Mouse (Mus musculus) right cerebral cortex, adult 2 months (tissue): ENCODE results near the gene Actl7a.
A peak's percentile ranks its signal among the peaks of the same experiment; 100 is the strongest.

ENCODE experiments used
- DNase-seq, 2 experiments: peaks; one replicate each; pipeline ENCODE4 v3.0.0; 2021 to 2022; ENCODE audit warnings: low spot score in 2 of 2

Gene Actl7a

DNA sequence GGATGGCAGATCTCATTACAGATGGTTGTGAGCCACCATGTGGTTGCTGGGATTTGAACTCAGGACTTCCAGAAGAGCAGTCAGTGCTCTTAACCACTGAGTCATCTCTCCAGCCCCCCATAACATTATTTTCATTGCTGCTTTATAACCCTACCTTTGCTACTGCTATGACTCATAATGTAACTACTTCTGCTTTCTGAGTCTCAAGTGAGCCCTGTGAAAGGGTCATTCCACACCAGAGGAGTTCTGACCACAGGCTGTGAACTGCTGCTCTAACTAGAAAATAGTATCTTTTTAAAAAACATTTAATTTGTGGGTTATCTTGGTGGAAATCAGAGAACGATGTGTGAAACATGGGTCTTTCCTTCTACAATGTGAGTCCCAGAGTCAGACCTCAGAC lies 14.5 kb downstream of the Actl7a start:
- DNase-seq: no peak

DNA sequence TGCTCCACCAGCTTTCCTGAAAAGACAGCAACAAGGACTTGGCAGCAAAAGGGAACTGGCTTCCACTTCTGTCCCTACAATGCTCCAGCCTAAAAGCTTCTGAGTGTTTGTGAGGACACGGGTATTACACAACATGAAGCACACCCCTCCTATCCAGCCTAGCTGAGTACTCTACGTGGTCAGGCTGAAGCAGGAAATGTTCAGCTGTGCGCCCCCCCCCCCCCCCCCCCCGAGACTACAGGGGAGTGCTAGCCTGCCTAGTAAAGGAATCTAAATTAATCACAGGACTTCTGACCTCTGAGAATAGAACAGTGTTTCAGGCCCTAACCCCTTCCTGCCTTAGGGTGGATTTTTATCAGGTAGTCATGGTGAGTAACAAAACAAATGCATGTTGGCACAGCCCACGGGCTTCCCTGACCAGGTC lies 24.7 kb downstream of the Actl7a start:
- DNase-seq: no peak

DNA sequence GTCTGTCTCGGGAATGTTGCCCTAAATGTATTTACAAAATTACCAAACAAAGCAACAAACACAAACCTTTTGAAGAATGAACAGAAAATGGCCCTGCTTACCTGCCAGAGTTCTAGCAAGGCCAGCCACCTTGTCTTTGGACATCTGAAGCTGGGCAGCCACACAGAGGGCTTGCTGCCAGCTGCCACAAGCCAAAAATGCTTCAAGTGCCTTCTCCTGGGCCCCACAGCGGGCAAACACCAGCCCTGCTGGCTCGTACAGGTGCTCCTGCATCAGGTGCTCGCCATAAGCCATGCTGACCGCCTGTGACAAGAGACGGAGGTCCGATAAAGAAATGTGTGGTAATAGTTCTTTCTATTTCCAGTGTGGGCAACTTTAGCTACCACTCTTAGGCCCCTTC lies 25.7 kb downstream of the Actl7a start:
- no peak for DNase-seq

DNA sequence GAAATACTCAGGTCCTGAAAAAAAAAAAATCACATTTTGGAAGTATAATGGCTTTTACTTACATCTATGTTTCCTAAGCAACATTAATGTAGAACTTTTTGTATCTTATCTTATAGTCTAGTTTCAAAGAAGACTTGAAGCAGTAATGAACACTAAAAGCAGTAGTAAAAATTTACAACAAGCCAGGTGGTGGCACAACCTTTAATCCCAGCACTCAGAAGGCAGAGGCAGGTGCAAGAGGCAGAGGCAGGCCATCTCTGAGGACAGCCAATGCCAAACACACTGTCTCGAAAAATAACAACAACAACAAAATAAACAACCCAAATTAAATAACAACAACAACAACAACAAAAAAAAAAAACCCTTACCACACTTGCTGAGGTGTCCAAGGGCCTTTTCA lies 27.9 kb downstream of the Actl7a start:
- no peak for DNase-seq

DNA sequence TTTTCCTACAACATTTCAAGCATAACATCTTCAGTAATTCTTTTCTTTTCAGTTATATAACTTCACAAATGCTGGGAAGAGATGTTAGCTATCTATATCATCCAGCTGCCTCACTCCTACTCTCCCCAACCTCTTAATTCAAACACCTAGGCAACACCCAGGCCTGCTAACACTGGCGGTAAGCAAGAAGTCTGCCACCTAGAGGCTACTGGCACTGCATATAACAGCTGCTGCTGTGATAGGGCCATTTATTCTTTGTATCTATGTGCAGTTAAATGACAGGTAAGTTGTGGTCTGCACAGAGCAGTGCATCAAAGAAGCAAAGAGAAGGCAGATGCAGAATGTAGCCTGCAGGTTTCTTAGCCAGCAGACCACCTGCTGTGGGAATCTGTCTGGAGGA lies 48.2 kb downstream of the Actl7a start:
- DNase-seq: peak in 1 of 2 experiments; percentile 37
